Mouse (Mus musculus) lung, postnatal 0 days (tissue): ENCODE measurements around the gene BC034090.

Experiments used
- CTCF ChIP-seq: IDR thresholded peaks from 2 replicates; pipeline ENCODE4 v1.5.1; 2016; ENCODE audit warnings: antibody characterized with exemption, mild to moderate bottlenecking
- EP300 ChIP-seq: IDR thresholded peaks from 2 replicates; pipeline ENCODE4 v1.6.1; 2016; ENCODE audit warnings: antibody characterized with exemption, mild to moderate bottlenecking, control low read depth

- TF ChIP-seq CTCF (no peak), EP300 (no peak)
Observed at GRCm38 (mm10) chr1:155232385-155232784, 11.9 kb downstream of the BC034090 start.
